Mouse (Mus musculus) neural tube, embryonic 15.5 days (tissue): ENCODE measurements around the gene Serpina5. TPM values are rescaled to one million over a fixed set of nuclear protein-coding genes. Genes with fewer than 3 reads are reported as not detected.

Experiments
- ATAC-seq: fragments of 200-750 bp; cut with Nextera tagmentation; 2 replicates; pipeline ENCODE4 v1.8.0; 2017; ENCODE audit warnings: mild to moderate bottlenecking, moderate TSS enrichment, moderate library complexity; ENCODE audit not compliant: low FRiP score
- H3K27ac ChIP-seq: fragments of 300-500 bp; sonication (generic); replicated peaks from 2 replicates; pipeline ENCODE4 v1.5.1; 2015; ENCODE audit warnings: mild to moderate bottlenecking, inconsistent platforms
- H3K27me3 ChIP-seq: fragments of 300-500 bp; sonication (generic); replicated peaks from 2 replicates; pipeline ENCODE4 v1.6.1; 2015; ENCODE audit warnings: inconsistent platforms
- H3K36me3 ChIP-seq: fragments of 300-500 bp; sonication (generic); 2 replicates; pipeline ENCODE4 v1.6.1; 2015; ENCODE audit warnings: inconsistent platforms
- H3K4me1 ChIP-seq: fragments of 300-500 bp; sonication (generic); 2 replicates; pipeline ENCODE4 v1.6.1; 2015; ENCODE audit warnings: inconsistent platforms
- H3K4me2 ChIP-seq: fragments of 300-500 bp; sonication (generic); 2 replicates; pipeline ENCODE4 v1.6.1; 2015; ENCODE audit warnings: inconsistent platforms, mild to moderate bottlenecking, moderate library complexity
- H3K4me3 ChIP-seq: fragments of 300-500 bp; sonication (generic); replicated peaks from 2 replicates; pipeline ENCODE4 v1.5.1; 2015; ENCODE audit warnings: mild to moderate bottlenecking, inconsistent platforms
- H3K9ac ChIP-seq: fragments of 300-500 bp; sonication (generic); replicated peaks from 2 replicates; pipeline ENCODE4 v1.6.1; 2015; ENCODE audit warnings: mild to moderate bottlenecking, inconsistent platforms
- H3K9me3 ChIP-seq: fragments of 300-500 bp; sonication (generic); replicated peaks from 2 replicates; pipeline ENCODE4 v1.6.1; 2016; ENCODE audit warnings: inconsistent platforms
- WGBS: fragments of 180-500 bp; shearing (Covaris S2); methylation state at CpG from one replicate; pipeline ENCODE4 v1.1.7; 2015; ENCODE audit warnings: mixed read lengths; 5-methylcytosine and 5-hydroxymethylcytosine counted together
- polyA plus RNA-seq: library from polyadenylated mRNA; unstranded; fragments of >200 nt; fragmentation: Nextera tagmentation; extraction: Ambion mirVana; gene quantifications from 2 replicates; pipeline ENCODE4 v1.2.1, GENCODE M21; 2015

Serpina5 gene
- polyA plus RNA-seq, result not detected in 2 replicates

DNA sequence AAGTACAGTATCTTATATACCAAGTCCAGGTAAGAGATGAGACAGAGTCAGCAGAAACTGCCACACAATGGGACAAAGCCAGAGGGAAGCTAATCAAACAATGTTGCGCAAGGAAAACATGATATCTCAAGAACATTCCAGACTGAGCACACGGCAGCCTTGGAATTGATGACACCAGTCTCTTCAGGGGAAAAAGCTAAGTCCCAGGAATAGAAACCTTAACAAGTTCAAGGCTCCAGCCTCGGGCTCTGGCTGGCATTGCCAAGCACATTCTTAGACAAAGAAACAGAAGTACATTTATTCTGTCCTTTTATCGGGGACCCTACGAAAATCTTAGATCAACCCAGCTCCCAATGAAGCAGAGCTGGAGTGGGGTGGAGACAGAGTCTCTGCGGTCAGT lies at the start of gene Serpina5:
TSS of gene Serpina5 (plus strand) at position 346 of the 400 bp plus-strand sequence.
- H3K36me3 ChIP-seq, result no peaks in the 10 kb centered on the region
- no peak within 1 kb of the TSS for H3K27ac ChIP-seq
- no peaks in the 10 kb centered on the region for H3K4me1 ChIP-seq
- no peak within 1 kb of the TSS for H3K4me2 ChIP-seq
- H3K27me3 ChIP-seq, result no peaks in the 10 kb centered on the region
- no peak within 1 kb of the TSS for H3K4me3 ChIP-seq
- H3K9me3 ChIP-seq, result no peaks in the 10 kb centered on the region
- no peak for ATAC-seq
- WGBS, result 95% methylated on average over 6 of the region's 6 CpGs
- H3K9ac ChIP-seq, result no peak within 1 kb of the TSS

DNA sequence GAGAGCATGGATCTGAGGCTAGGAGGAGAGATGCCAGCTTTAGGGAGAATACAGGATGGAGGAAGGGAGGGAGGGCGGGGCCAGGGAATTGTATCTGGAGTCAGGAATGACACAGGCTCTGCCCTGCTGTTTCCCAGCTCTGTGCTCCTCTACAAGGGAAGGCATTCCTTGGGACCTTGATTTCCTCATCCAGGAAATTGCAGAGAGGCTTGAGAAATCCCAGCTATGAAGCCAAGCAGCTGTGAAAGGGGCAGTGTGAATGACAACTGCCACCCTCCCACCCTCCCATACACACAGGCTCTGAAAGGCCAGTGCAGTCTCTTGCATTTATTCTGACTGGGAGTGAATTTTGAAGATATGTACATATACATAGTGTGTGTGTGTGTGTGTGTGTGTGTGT lies 46.9 kb upstream of the Serpina5 start:
- ATAC-seq, result no peak

DNA sequence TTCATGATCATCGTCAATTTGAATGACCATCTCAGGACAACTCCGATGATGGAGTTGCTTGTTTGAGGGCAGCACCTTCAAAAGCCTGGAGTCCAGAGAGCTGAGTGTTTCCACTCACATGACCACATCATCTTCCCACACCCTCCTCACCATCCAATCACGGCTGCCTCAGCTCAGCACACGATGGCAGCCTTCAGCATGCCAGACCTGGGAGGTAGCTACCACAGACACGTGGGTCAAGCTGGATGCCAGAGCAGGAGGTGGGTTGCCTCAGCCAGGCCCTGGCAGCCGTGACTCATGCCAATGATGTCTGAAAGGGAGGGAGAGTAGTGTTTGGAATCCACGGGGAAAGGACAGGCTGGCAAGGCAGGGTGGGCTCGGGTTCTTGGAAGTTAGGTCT lies 45.2 kb upstream of the Serpina5 start:
- 85% methylated on average over 8 of the region's 8 CpGs for WGBS
- Histone ChIP-seq H3K27me3 (0 out of 2 replicates have a peak, but pooled peaks cover 3% of the 10 kb centered on the region), H3K4me3 (no peak overlapping the region), H3K4me1 (no peaks in the 10 kb centered on the region), H3K9me3 (no peaks in the 10 kb centered on the region), H3K36me3 (no peaks in the 10 kb centered on the region), H3K4me2 (no peak overlapping the region), H3K9ac (no peak overlapping the region), H3K27ac (no peak overlapping the region)
- ATAC-seq, result no peak

More for the DNA sequence above, 46.9 kb upstream of the Serpina5 start:
- H3K9me3 ChIP-seq, result no peaks in the 10 kb centered on the region
- WGBS, result 69% methylated on average over 1 of the region's 1 CpGs
- H3K4me1 ChIP-seq, result no peaks in the 10 kb centered on the region
- H3K27me3 ChIP-seq, result 0 out of 2 replicates have a peak, but pooled peaks cover 3% of the 10 kb centered on the region
- no peak overlapping the region for H3K4me3 ChIP-seq
- H3K9ac ChIP-seq, result no peak overlapping the region
- no peak overlapping the region for H3K4me2 ChIP-seq
- no peaks in the 10 kb centered on the region for H3K36me3 ChIP-seq
- H3K27ac ChIP-seq, result no peak overlapping the region

DNA sequence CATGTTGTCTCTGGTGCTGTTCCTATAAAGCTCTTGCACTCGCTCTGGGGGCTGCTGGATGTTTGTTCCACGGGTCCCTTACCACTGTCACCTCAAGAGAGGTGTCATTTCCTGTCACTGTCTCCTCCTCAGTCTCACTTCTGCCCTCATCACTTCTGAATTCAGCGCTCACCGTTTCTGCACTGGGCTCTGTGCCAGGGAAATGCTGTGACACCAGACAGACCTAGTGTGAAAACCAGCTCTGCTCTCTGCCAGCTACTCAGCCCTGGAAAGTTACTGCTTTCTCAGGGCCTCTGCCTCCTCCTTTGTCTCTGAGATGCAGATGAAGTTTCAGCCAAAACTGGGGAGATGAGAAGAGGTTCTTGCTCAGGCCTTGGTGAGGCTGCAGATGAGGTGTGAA lies 43.9 kb upstream of the Serpina5 start:
- H3K4me2 ChIP-seq, result no peak overlapping the region
- H3K9ac ChIP-seq, result no peak overlapping the region
- no peaks in the 10 kb centered on the region for H3K4me1 ChIP-seq
- 44% methylated on average over 4 of the region's 4 CpGs for WGBS
- ATAC-seq, result no peak
- H3K36me3 ChIP-seq, result no peaks in the 10 kb centered on the region
- H3K27ac ChIP-seq, result no peak overlapping the region
- no peaks in the 10 kb centered on the region for H3K9me3 ChIP-seq
- no peak overlapping the region for H3K4me3 ChIP-seq
- 0 out of 2 replicates have a peak, but pooled peaks cover 3% of the 10 kb centered on the region for H3K27me3 ChIP-seq

DNA sequence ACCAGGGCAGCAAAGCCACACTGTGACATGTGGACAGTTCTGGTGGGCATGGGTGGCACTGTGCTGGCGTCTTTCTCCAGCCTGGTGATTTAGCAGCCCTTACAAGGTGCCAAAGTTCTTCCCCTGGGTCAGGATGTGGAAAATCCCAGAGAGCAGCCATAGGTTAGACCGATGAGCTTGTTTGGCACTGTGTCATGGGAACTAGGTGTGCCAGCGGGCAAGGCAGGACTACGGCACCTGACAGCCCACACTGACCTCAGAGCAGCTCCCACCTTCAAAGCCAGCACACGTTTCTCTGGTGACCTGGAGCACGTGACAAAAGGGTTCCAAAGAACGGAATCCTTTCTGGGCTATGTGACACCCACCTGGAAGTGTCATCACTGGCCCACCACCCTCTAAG lies 43.4 kb upstream of the Serpina5 start:
- no peaks in the 10 kb centered on the region for H3K4me1 ChIP-seq
- H3K9me3 ChIP-seq, result no peaks in the 10 kb centered on the region
- H3K4me2 ChIP-seq, result no peak overlapping the region
- ATAC-seq, result no peak
- 87% methylated on average over 7 of the region's 7 CpGs for WGBS
- no peak overlapping the region for H3K27ac ChIP-seq
- H3K27me3 ChIP-seq, result 0 out of 2 replicates have a peak, but pooled peaks cover under 1% of the 10 kb centered on the region
- H3K36me3 ChIP-seq, result no peaks in the 10 kb centered on the region
- no peak overlapping the region for H3K4me3 ChIP-seq
- no peak overlapping the region for H3K9ac ChIP-seq

DNA sequence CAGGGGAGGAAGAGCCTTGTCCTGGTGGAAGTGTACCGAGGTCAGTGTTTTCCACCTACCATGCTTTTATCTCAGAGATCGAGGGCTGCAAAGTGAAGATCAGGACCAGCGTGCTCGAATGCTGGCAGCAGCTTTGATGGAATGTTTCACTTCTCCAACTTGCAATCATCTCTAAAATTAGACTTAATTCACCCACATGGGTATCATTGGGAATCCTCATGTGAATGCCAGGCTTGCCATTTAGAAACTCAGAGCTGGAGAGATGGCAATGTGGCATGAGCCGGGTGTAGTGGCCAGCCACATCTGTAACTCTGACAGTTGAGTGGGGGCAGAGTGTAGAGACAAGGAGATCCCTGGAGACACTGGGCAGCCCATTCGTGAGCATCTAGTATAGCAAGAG lies 40.8 kb upstream of the Serpina5 start:
- no peak for ATAC-seq
- 83% methylated on average over 6 of the region's 6 CpGs for WGBS

DNA sequence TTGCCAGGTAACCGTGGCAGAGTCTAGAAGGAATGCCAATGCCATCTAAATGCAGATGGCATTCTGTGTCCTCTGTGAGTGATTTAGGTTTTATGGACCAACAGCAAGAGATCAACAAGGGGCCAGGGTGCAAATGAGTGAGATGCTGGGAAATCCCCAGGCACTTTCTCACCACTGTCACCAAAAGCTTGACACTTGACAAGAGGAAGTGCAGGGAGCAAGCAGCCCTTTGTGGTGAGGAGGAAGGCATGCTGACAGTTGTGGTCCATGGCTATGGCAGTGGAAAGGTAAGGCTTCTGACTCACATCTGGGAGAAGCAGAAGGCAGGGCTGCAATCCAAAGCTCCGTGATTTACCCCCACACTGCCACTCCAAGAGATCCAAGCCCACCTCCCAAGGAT lies 39.1 kb upstream of the Serpina5 start:
- Histone ChIP-seq H3K36me3 (no peaks in the 10 kb centered on the region), H3K4me2 (no peak overlapping the region), H3K4me3 (no peak overlapping the region), H3K9ac (no peak overlapping the region), H3K9me3 (no peaks in the 10 kb centered on the region), H3K4me1 (peaks cover 6% of the 10 kb centered on the region), H3K27ac (no peak overlapping the region), H3K27me3 (no peaks in the 10 kb centered on the region)
- WGBS, result 32% methylated on average over 2 of the region's 2 CpGs
- ATAC-seq, result no peak

More for the DNA sequence above, 40.8 kb upstream of the Serpina5 start:
- Histone ChIP-seq H3K4me3 (no peak overlapping the region), H3K27ac (no peak overlapping the region), H3K9me3 (no peaks in the 10 kb centered on the region), H3K36me3 (no peaks in the 10 kb centered on the region), H3K4me1 (no peaks in the 10 kb centered on the region), H3K9ac (no peak overlapping the region), H3K4me2 (no peak overlapping the region), H3K27me3 (no peaks in the 10 kb centered on the region)

DNA sequence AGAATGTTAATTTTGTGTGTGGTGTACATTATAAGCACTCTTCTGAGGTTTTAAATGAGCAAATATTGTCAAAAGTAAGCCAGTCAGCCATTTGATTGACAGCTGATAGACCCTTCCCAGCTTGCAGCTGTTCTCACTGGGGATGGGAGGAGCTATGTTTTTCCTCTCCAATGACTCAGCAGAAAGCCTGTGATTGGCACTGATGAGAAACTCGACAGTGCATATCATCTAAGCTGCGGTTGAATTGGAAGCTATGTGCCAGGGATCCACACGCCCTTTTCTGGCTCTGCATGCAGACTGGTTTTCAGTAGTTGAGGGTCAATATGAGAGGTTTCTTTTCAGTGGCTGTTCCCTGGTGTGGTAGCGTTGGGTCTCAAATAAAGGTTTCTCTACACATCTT lies 36.4 kb upstream of the Serpina5 start:
- Histone ChIP-seq H3K27ac (no peak overlapping the region), H3K9ac (no peak overlapping the region), H3K4me2 (no peak overlapping the region), H3K36me3 (no peaks in the 10 kb centered on the region), H3K4me1 (peaks cover 13% of the 10 kb centered on the region), H3K9me3 (no peaks in the 10 kb centered on the region), H3K27me3 (no peaks in the 10 kb centered on the region), H3K4me3 (no peak overlapping the region)
- no peak for ATAC-seq
- WGBS, result 72% methylated on average over 4 of the region's 4 CpGs

DNA sequence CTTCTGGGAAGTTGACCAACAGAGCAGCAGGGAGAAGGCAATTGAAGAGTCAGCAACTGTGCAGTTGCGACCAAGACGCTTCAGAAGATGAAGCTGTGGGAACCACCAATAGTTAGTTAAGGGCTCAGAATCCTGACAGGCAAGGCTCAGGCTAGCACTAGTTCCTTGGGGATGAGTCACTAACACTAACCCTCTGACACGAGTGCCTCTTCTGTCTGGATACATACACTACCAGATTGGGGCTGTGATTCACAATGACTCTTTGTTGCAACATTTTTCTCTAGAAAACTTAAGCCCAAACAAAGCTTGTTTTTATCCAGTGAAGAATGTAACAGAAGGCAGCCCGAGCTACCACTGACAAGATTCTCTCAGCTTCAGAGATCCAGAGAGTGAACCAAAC lies 35.9 kb upstream of the Serpina5 start:
- no peak overlapping the region for H3K4me3 ChIP-seq
- H3K9me3 ChIP-seq, result no peaks in the 10 kb centered on the region
- H3K4me2 ChIP-seq, result no peak overlapping the region
- ATAC-seq, result no peak
- peaks cover 13% of the 10 kb centered on the region for H3K4me1 ChIP-seq
- no peak overlapping the region for H3K9ac ChIP-seq
- 81% methylated on average over 4 of the region's 4 CpGs for WGBS
- H3K36me3 ChIP-seq, result no peaks in the 10 kb centered on the region
- no peaks in the 10 kb centered on the region for H3K27me3 ChIP-seq
- no peak overlapping the region for H3K27ac ChIP-seq

DNA sequence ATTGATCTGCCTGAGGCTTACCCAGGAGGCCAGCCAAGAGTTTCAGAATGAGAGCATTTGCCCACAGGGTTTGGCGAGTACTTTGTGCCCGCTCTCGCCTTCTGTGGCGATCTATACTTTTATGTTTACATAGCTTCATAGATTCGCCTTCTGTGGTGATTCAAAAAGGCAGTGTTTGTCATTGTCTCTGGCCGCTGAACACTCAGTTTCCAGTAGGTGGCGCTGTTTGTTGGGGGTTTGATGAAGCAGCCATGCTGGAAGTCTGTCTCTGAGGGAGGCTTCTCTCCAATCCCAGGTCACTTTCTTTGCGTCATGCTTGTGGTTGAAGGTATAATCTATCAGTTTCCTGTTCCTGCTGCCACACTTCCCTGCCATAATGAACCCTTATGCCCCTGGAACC lies 34.7 kb upstream of the Serpina5 start:
- H3K9me3 ChIP-seq, result no peaks in the 10 kb centered on the region
- no peak overlapping the region for H3K4me3 ChIP-seq
- no peak for ATAC-seq
- no peak overlapping the region for H3K27ac ChIP-seq
- H3K4me2 ChIP-seq, result no peak overlapping the region
- no peaks in the 10 kb centered on the region for H3K27me3 ChIP-seq
- H3K36me3 ChIP-seq, result no peaks in the 10 kb centered on the region
- H3K4me1 ChIP-seq, result peaks cover 13% of the 10 kb centered on the region
- 22% methylated on average over 8 of the region's 8 CpGs for WGBS
- H3K9ac ChIP-seq, result no peak overlapping the region

DNA sequence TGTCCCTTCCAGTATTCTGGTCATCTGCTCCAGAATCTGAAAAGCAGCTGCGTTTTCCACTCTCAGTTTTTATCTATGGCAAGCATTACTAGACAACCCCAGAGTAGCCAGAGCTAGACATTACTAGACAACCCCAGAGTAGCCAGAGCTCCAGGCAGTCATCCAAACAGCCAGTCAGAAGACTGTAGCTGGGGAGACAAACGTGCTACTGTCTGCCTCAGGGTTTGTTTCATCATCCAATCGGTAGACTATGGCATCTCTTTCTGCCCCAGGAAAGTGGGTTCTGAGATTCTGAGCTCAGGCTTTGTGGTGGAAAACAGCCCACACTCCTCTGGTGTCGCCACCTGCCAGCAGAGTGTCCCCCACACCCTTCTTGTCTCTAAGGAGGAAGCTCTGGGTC lies 33.4 kb upstream of the Serpina5 start:
- peak overlapping the region; percentile 70 for H3K27ac ChIP-seq
- no peaks in the 10 kb centered on the region for H3K9me3 ChIP-seq
- peak; percentile 45; the same call in 1 of the 2 replicates for ATAC-seq
- peaks cover 13% of the 10 kb centered on the region for H3K4me1 ChIP-seq
- H3K27me3 ChIP-seq, result no peaks in the 10 kb centered on the region
- peak overlapping the region; percentile 49 for H3K4me2 ChIP-seq
- H3K9ac ChIP-seq, result 0 out of 2 replicates have a peak overlapping the region, but pooled peaks have one; percentile 36
- no peaks in the 10 kb centered on the region for H3K36me3 ChIP-seq
- 25% methylated on average over 4 of the region's 4 CpGs for WGBS
- H3K4me3 ChIP-seq, result peak overlapping the region; percentile 36

DNA sequence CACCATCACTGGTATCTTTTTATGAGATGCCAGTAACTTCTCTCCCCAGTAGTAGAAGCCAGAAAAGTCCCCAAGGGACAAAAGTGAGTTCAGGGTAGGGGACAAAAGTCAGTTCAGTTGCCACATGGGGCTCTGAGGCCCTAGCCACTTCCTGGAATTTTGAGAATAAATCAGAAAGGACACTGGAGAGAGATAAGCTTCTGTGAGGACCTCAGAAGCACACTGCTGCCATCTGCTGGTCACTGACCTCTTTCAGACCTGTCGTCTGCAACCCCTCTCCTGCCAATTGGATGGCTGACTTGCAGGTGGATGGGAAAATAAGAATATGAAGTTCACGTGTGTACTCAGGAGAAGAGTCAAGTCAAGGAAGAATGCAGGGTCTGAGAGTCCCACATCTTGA lies 31.3 kb upstream of the Serpina5 start:
- no peaks in the 10 kb centered on the region for H3K36me3 ChIP-seq
- no peaks in the 10 kb centered on the region for H3K9me3 ChIP-seq
- no peak overlapping the region for H3K9ac ChIP-seq
- peak; percentile 62; the same call in 1 of the 2 replicates for ATAC-seq
- H3K4me2 ChIP-seq, result no peak overlapping the region
- peaks cover 13% of the 10 kb centered on the region for H3K4me1 ChIP-seq
- H3K27ac ChIP-seq, result no peak overlapping the region
- H3K4me3 ChIP-seq, result no peak overlapping the region
- no peaks in the 10 kb centered on the region for H3K27me3 ChIP-seq
- WGBS, result 6% methylated on average over 2 of the region's 2 CpGs

DNA sequence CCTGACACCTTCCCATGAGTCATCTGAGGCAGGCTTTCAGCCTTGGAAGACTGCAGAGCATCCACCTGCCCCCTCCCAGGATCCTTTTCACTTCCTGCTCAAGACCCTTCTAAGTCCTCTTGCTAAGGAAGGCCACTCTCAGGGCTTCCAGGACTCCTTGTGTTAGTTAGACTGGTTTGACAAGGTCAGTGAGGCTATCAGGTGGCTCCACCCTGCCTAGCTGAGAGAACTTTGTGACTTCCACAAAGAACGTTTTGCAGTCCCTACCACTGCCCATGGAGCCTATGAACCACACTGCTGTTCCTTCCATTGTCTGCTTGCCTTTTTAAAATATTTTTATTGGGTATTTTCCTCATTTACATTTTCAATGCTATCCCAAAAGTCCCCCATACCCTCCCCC lies 29.2 kb upstream of the Serpina5 start:
- no peaks in the 10 kb centered on the region for H3K27me3 ChIP-seq
- no peak overlapping the region for H3K9ac ChIP-seq
- H3K36me3 ChIP-seq, result no peaks in the 10 kb centered on the region
- WGBS, result 44% methylated on average over 1 of the region's 1 CpGs
- no peak overlapping the region for H3K27ac ChIP-seq
- H3K4me1 ChIP-seq, result peaks cover 9% of the 10 kb centered on the region; the same call in 1 of the 2 replicates
- no peak overlapping the region for H3K4me2 ChIP-seq
- H3K9me3 ChIP-seq, result no peaks in the 10 kb centered on the region
- no peak overlapping the region for H3K4me3 ChIP-seq
- no peak for ATAC-seq
